In genomic region chr11:5855481-5855880, GRCm38 (mm10) we compare ENCODE assay signal across 12 mouse cellular contexts. TPM values are rescaled to one million over a fixed set of nuclear protein-coding genes. Genes with fewer than 3 reads are reported as not detected.
DNase-seq lines count a peak whose midpoint lies in the region; ATAC-seq and TF ChIP-seq lines count a peak whose summit lies in the region.
"Had no signal": no experiment of that assay in that cellular context is flagged by ENCODE, and none has a peak within 500 bp of the region (broad histone marks: within the 10 kb centered on the region; RNA-seq: fewer than 3 reads in every experiment).

No protein-coding gene starts in this region.

- H3K9me3 ChIP-seq in hindbrain, embryonic 11.5 days (ENCODE audit: control insufficient read depth, low read length), result no peaks in the 10 kb centered on the region
- H3K9me3 ChIP-seq in hindbrain, embryonic 10.5 days, result 0 out of 2 replicates have a peak, but pooled peaks cover 9% of the 10 kb centered on the region

- no peak overlapping the region for H3ac ChIP-seq in C2C12 (ENCODE audit: control insufficient read depth, insufficient read length, low read depth)

- no peak overlapping the region for H3K4me3 ChIP-seq in hindbrain, embryonic 11.5 days (ENCODE audit: low read depth, low read length)
- H3K4me3 ChIP-seq in hindbrain, embryonic 10.5 days, result no peak overlapping the region
- H3K4me3 ChIP-seq in C2C12 (ENCODE audit: insufficient read depth, poor library complexity, severe bottlenecking), result no peak overlapping the region

- no peaks in the 10 kb centered on the region for H3K36me3 ChIP-seq in hindbrain, embryonic 11.5 days (ENCODE audit: control insufficient read depth, insufficient read depth, low read length)
- H3K36me3 ChIP-seq in hindbrain, embryonic 10.5 days, result no peaks in the 10 kb centered on the region
- H3K36me3 ChIP-seq in C2C12 (ENCODE audit: control insufficient read depth, insufficient read depth), result no peaks in the 10 kb centered on the region

- no peaks in the 10 kb centered on the region for H3K79me3 ChIP-seq in C2C12 (ENCODE audit: low read depth)

- H3K79me2 ChIP-seq in C2C12 (ENCODE audit: control insufficient read depth, insufficient read depth), result no peaks in the 10 kb centered on the region

- H3K27ac ChIP-seq in hindbrain, embryonic 11.5 days (ENCODE audit: low read depth, low read length), result peak overlapping the region; percentile 17; the same call in 1 of the 2 replicates
- no peak overlapping the region for H3K27ac ChIP-seq in hindbrain, embryonic 10.5 days

- no peak overlapping the region for H3K9ac ChIP-seq in hindbrain, embryonic 11.5 days (ENCODE audit: low read depth, low read length)

- no peak for DNase-seq in hindbrain, embryonic 11.5 days (ENCODE audit: low spot score)
- no peak for DNase-seq in hindbrain, embryonic 10.5 days (ENCODE audit: low spot score)
- peak; percentile 86 for DNase-seq in NIH3T3 (ENCODE audit: low read depth)
- DNase-seq in fibroblast of lung, adult 2 months (ENCODE audit: low read depth), result peak; percentile 97
- DNase-seq in ovary, postnatal 36 days (ENCODE audit: low spot score), result no peak
- no peak for DNase-seq in frontal cortex, postnatal 14 days (ENCODE audit: low spot score in 2 of 2)
- DNase-seq: cerebellum, adult 18-20 months; kidney, adult 11 months; midbrain, embryonic 14.5 days; thymus, postnatal 4 days had no signal

- H3K27me3 ChIP-seq in hindbrain, embryonic 11.5 days (ENCODE audit: control insufficient read depth, insufficient read depth, low read length), result no peaks in the 10 kb centered on the region
- H3K27me3 ChIP-seq in hindbrain, embryonic 10.5 days (ENCODE audit: insufficient read depth, poor library complexity, severe bottlenecking), result peaks cover 12% of the 10 kb centered on the region
- H3K27me3 ChIP-seq in C2C12 (ENCODE audit: control insufficient read depth, insufficient read depth, insufficient read length), result no peaks in the 10 kb centered on the region

- no peak for TF ChIP-seq CTCF in C2C12 (IDR thresholded peaks at IDR 0.05; ENCODE audit: control insufficient read depth, insufficient read depth, insufficient read length)

- H3K4me1 ChIP-seq in hindbrain, embryonic 11.5 days (replicated peaks; ENCODE audit: control insufficient read depth, insufficient read depth, low read length), result no peaks in the 10 kb centered on the region
- H3K4me1 ChIP-seq in hindbrain, embryonic 10.5 days (replicated peaks), result peaks cover 8% of the 10 kb centered on the region; the same call in 1 of the 2 replicates

- H3K4me2 ChIP-seq in hindbrain, embryonic 11.5 days (replicated peaks; ENCODE audit: low read depth, low read length), result no peak overlapping the region

- ATAC-seq in hindbrain, embryonic 11.5 days (ENCODE audit: low FRiP score), result no peak

TF ChIP-seq in C2C12, 6 proteins besides CTCF, POLR2A, EP300 and RAD21:
- no peak for TF ChIP-seq USF1 (IDR thresholded peaks at IDR 0.05; ENCODE audit: low read depth)
- TF ChIP-seq MYOD1 (IDR thresholded peaks at IDR 0.05; ENCODE audit: control insufficient read depth, insufficient read length, low read depth), result peak; percentile 67
- peak; percentile 30 for TF ChIP-seq CEBPB (IDR thresholded peaks at IDR 0.05; ENCODE audit: low read depth)

RNA-seq across cellular contexts. Expression of gene Aebp1, which starts 6.3 kb away (rescaled TPM):
- 19.0 and 20.4 TPM in 2 replicates for polyA plus RNA-seq in hindbrain, embryonic 11.5 days (2014; fragmentation: Nextera tagmentation; extraction: Ambion mirVana)
- polyA plus RNA-seq in hindbrain, embryonic 10.5 days (2016; fragmentation: Nextera tagmentation; extraction: Ambion mirVana), result 12.5 and 24.3 TPM in 2 replicates
- polyA plus RNA-seq in C2C12 (2012; fragmentation: generic; extraction: Trizol), result 121 TPM

RNA-seq across cellular contexts. Expression of gene Polm, which starts 17.7 kb away (rescaled TPM):
- polyA plus RNA-seq in hindbrain, embryonic 11.5 days (2014; fragmentation: Nextera tagmentation; extraction: Ambion mirVana), result 5.6 and 6.9 TPM in 2 replicates
- polyA plus RNA-seq in hindbrain, embryonic 10.5 days (2016; fragmentation: Nextera tagmentation; extraction: Ambion mirVana), result 9.5 and 10.3 TPM in 2 replicates
- 6.8 TPM for polyA plus RNA-seq in C2C12 (2012; fragmentation: generic; extraction: Trizol)

RNA-seq across cellular contexts. Expression of gene Pold2, which starts 22.6 kb away (rescaled TPM):
- 78.4 and 86.3 TPM in 2 replicates for polyA plus RNA-seq in hindbrain, embryonic 11.5 days (2014; fragmentation: Nextera tagmentation; extraction: Ambion mirVana)
- 137 and 152 TPM in 2 replicates for polyA plus RNA-seq in hindbrain, embryonic 10.5 days (2016; fragmentation: Nextera tagmentation; extraction: Ambion mirVana)
- 154 TPM for polyA plus RNA-seq in C2C12 (2012; fragmentation: generic; extraction: Trizol)

RNA-seq across cellular contexts. Expression of gene Myl7, which starts 43.1 kb away (rescaled TPM):
- 0.31 and 2.4 TPM in 2 replicates for polyA plus RNA-seq in hindbrain, embryonic 11.5 days (2014; fragmentation: Nextera tagmentation; extraction: Ambion mirVana)
- 2.6 and 14.6 TPM in 2 replicates for polyA plus RNA-seq in hindbrain, embryonic 10.5 days (2016; fragmentation: Nextera tagmentation; extraction: Ambion mirVana)
- polyA plus RNA-seq in C2C12 (2012; fragmentation: generic; extraction: Trizol), result not detected
- polyA plus RNA-seq: midbrain, embryonic 14.5 days; neural tube, embryonic 14.5 days had no signal

RNA-seq across cellular contexts. Expression of gene Pgam2, which starts 51.9 kb away (rescaled TPM):
- polyA plus RNA-seq in hindbrain, embryonic 11.5 days (2014; fragmentation: Nextera tagmentation; extraction: Ambion mirVana), result 7.9 and 8.5 TPM in 2 replicates
- polyA plus RNA-seq in hindbrain, embryonic 10.5 days (2016; fragmentation: Nextera tagmentation; extraction: Ambion mirVana), result 5.7 and 6.5 TPM in 2 replicates
- 3.3 TPM for polyA plus RNA-seq in C2C12 (2012; fragmentation: generic; extraction: Trizol)

Comparison
In these comparisons a context has a peak if more than half of its experiments do, and no peak if none do; other contexts are left out.
1. DNase-seq: peak in NIH3T3 (single experiment) and fibroblast of lung, adult 2 months (single experiment); none in hindbrain, embryonic 11.5 days (single experiment), hindbrain, embryonic 10.5 days (single experiment), ovary, postnatal 36 days (single experiment) and frontal cortex, postnatal 14 days (0 of 2).